Mouse (Mus musculus): Measurements from ENCODE around the gene Pkn3.
A peak's percentile ranks its signal among the peaks of the same experiment; 100 is the strongest.
"Not testable (repeated sequence)": the region's sequence is repeated elsewhere in the genome, so short reads cannot be mapped to it uniquely, and the experiment has no call there.

Gene Pkn3

GRCm38 (mm10) chr2:30095882-30096527 lies 18.5 kb downstream of the Pkn3 start:
- no peak for DNase-seq (ENCODE audit: low read depth, low spot score)

- no peak for DNase-seq (ENCODE audit: low read depth, low spot score)
These were observed 22.7 kb downstream of the Pkn3 start for GRCm38 (mm10) chr2:30100214-30100613.

GRCm38 (mm10) chr2:30106364-30106763 lies 28.9 kb downstream of the Pkn3 start:
- no peak for DNase-seq (ENCODE audit: low read depth, low spot score)

- no peak for DNase-seq (ENCODE audit: low read depth, low spot score)
These were observed 30.2 kb downstream of the Pkn3 start for GRCm38 (mm10) chr2:30107646-30108045.

GRCm38 (mm10) chr2:30108260-30108659 lies 30.8 kb downstream of the Pkn3 start:
- no peak for DNase-seq (ENCODE audit: low read depth, low spot score)

- no peak for DNase-seq (ENCODE audit: low read depth, low spot score)
These were observed 34.0 kb downstream of the Pkn3 start for GRCm38 (mm10) chr2:30111500-30111899.

- DNase-seq (ENCODE audit: low read depth, low spot score) = no peak
These were observed 35.1 kb downstream of the Pkn3 start for GRCm38 (mm10) chr2:30112564-30112963.

GRCm38 (mm10) chr2:30119641-30120051 lies 42.2 kb downstream of the Pkn3 start:
- DNase-seq (ENCODE audit: low read depth, low spot score) = no peak

- DNase-seq (ENCODE audit: low read depth, low spot score) = no peak
These were observed 42.8 kb downstream of the Pkn3 start for GRCm38 (mm10) chr2:30120269-30120668.

- no peak for DNase-seq (ENCODE audit: low read depth, low spot score)
These were observed 45.3 kb downstream of the Pkn3 start for GRCm38 (mm10) chr2:30122766-30123165.

GRCm38 (mm10) chr2:30123729-30124471 lies 46.4 kb downstream of the Pkn3 start:
- no peak for DNase-seq (ENCODE audit: low read depth, low spot score)

GRCm38 (mm10) chr2:30124472-30125274 lies 47.2 kb downstream of the Pkn3 start, which contains the start of gene Zer1:
Gene Zer1 (minus strand): TSS chr2:30124585.
- peak; percentile 82 for DNase-seq (ENCODE audit: low read depth, low spot score)

GRCm38 (mm10) chr2:30128789-30129188 lies 51.3 kb downstream of the Pkn3 start:
- DNase-seq (ENCODE audit: low read depth, low spot score) = no peak

GRCm38 (mm10) chr2:30130156-30130555 lies 52.7 kb downstream of the Pkn3 start:
- no peak for DNase-seq (ENCODE audit: low read depth, low spot score)

GRCm38 (mm10) chr2:30131240-30131639 lies 53.8 kb downstream of the Pkn3 start:
- DNase-seq (ENCODE audit: low read depth, low spot score) = not testable (repeated sequence)

- DNase-seq (ENCODE audit: low read depth, low spot score) = no peak
These were observed 55.5 kb downstream of the Pkn3 start for GRCm38 (mm10) chr2:30132801-30133612.

GRCm38 (mm10) chr2:30133613-30134377 lies 56.3 kb downstream of the Pkn3 start, which contains the start of gene Tbc1d13:
Gene Tbc1d13 (plus strand): TSS chr2:30133746.
- DNase-seq (ENCODE audit: low read depth, low spot score) = peak; percentile 85

GRCm38 (mm10) chr2:30134378-30134711 lies 56.9 kb downstream of the Pkn3 start:
- DNase-seq (ENCODE audit: low read depth, low spot score) = no peak

GRCm38 (mm10) chr2:30134928-30135620 lies 57.6 kb downstream of the Pkn3 start:
- DNase-seq (ENCODE audit: low read depth, low spot score) = no peak

- no peak for DNase-seq (ENCODE audit: low read depth, low spot score)
These were observed 59.0 kb downstream of the Pkn3 start for GRCm38 (mm10) chr2:30136458-30136857.
